Mouse (Mus musculus): Measurements from ENCODE around the gene Lmod3. TPM values are rescaled to one million over a fixed set of nuclear protein-coding genes. Genes with fewer than 3 reads are reported as not detected.
A peak's percentile ranks its signal among the peaks of the same experiment; 100 is the strongest.

Lmod3 gene
- polyA plus RNA-seq, 2 experiments: not detected

- peaks cover 17 to 20% of the 10 kb centered on the region in 2 experiments for H3K4me1 ChIP-seq (replicated peaks; ENCODE audit: control insufficient read depth in 2 of 2, insufficient read depth in 2 of 2, low read length in 1 of 2)
- no peak overlapping the region for H3K4me3 ChIP-seq (ENCODE audit: insufficient read depth in 1 of 2, low read depth in 2 of 2, low read length in 2 of 2)
- DNase-seq (ENCODE audit: low read depth in 3 of 3, low spot score in 3 of 3) (no peak), ATAC-seq (ENCODE audit: insufficient read depth) (no peak)
- no peaks in the 10 kb centered on the region for H3K9me3 ChIP-seq (ENCODE audit: control insufficient read depth, low read length)
- no peak overlapping the region for H3K27ac ChIP-seq
- peaks cover 20% of the 10 kb centered on the region for H3K36me3 ChIP-seq (replicated peaks; ENCODE audit: control insufficient read depth, insufficient read depth, low read depth)
- TF ChIP-seq CTCF (IDR thresholded peaks at IDR 0.05; ENCODE audit: low read depth) (0 out of 2 replicates have a peak, but pooled peaks have one; percentile 19), EP300 (IDR thresholded peaks at IDR 0.05; ENCODE audit: low read depth) (no peak)
- H3K9ac ChIP-seq (replicated peaks): no peak overlapping the region
- H3K4me2 ChIP-seq (ENCODE audit: low read depth): no peak overlapping the region
- no peaks in the 10 kb centered on the region for H3K27me3 ChIP-seq (ENCODE audit: control insufficient read depth, insufficient read depth, low read length)
- WGBS (ENCODE audit: insufficient replicate concordance): 58% methylated on average over 3 of the region's 3 CpGs
Observed at GRCm38 (mm10) chr6:97200437-97200836, 52.1 kb downstream of the Lmod3 start.

Other genes starting within 250 kb of the Lmod3 start
- gene Fam19a4, start 192.3 kb downstream of the Lmod3 start, polyA plus RNA-seq (2012; rRNA removed): not detected in 2 replicates
- 0.04 TPM in 1 of 2 replicates, not detected in the other for gene Fam19a4, start 192.3 kb downstream of the Lmod3 start, polyA plus RNA-seq (2014; fragmentation: Nextera tagmentation; extraction: Ambion mirVana)
- gene Eogt, start 103.6 kb downstream of the Lmod3 start, polyA plus RNA-seq (2012; rRNA removed): 1.5 and 1.9 TPM in 2 replicates
- gene Eogt, start 103.6 kb downstream of the Lmod3 start, polyA plus RNA-seq (2014; fragmentation: Nextera tagmentation; extraction: Ambion mirVana): 1.3 and 1.4 TPM in 2 replicates
- 0.64 and 1.4 TPM in 2 replicates for gene Tmf1, start 73.6 kb downstream of the Lmod3 start, polyA plus RNA-seq (2012; rRNA removed)
- 12.3 and 13.3 TPM in 2 replicates for gene Tmf1, start 73.6 kb downstream of the Lmod3 start, polyA plus RNA-seq (2014; fragmentation: Nextera tagmentation; extraction: Ambion mirVana)
- 15.2 and 22.3 TPM in 2 replicates for gene Uba3, start 47.1 kb downstream of the Lmod3 start, polyA plus RNA-seq (2012; rRNA removed)
- 24.9 and 25.5 TPM in 2 replicates for gene Uba3, start 47.1 kb downstream of the Lmod3 start, polyA plus RNA-seq (2014; fragmentation: Nextera tagmentation; extraction: Ambion mirVana)
- 19.4 and 25.6 TPM in 2 replicates for gene Arl6ip5, start 42.1 kb downstream of the Lmod3 start, polyA plus RNA-seq (2012; rRNA removed)
- 15.8 and 17.1 TPM in 2 replicates for gene Arl6ip5, start 42.1 kb downstream of the Lmod3 start, polyA plus RNA-seq (2014; fragmentation: Nextera tagmentation; extraction: Ambion mirVana)

Measured in liver, embryonic 14.5 days (tissue).